Mouse (Mus musculus) 3134 (cell line): ENCODE results near the gene Arfrp1.

Experiments
- DNase-seq: peaks from one replicate; pipeline ENCODE4 v3.0.0-alpha.2; 2011; ENCODE audit warnings: low spot score; ENCODE audit not compliant: insufficient read length; ENCODE audit errors: extremely low read depth

Arfrp1 gene

GRCm38 (mm10) chr2:181378701-181379100 is 13.5 kb upstream of the Arfrp1 start:
- no peak for DNase-seq

- DNase-seq, result no peak
These were observed 12.0 kb upstream of the Arfrp1 start for GRCm38 (mm10) chr2:181377230-181377629.

GRCm38 (mm10) chr2:181375787-181376186 is 10.6 kb upstream of the Arfrp1 start:
- DNase-seq, result no peak

DNA sequence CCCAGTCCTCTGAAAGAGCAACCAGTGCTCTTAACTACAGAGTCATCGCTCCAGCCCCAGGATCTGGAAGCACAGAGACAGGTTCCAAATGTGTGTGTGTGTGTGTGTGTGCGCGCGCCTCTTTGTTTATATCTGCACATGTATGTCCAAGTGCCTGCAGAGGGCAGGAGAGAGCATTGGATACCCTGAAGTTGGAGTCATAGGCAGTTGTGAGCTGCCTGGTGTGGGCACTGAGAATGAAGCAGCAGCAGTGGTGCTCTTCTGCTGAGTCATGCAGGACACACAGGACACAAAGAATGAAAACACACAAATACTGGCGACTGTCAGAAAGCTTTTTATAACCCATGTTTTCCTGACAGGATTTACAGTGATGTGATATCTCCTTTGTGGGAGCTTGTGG is 4.8 kb upstream of the Arfrp1 start:
- DNase-seq, result no peak

DNA sequence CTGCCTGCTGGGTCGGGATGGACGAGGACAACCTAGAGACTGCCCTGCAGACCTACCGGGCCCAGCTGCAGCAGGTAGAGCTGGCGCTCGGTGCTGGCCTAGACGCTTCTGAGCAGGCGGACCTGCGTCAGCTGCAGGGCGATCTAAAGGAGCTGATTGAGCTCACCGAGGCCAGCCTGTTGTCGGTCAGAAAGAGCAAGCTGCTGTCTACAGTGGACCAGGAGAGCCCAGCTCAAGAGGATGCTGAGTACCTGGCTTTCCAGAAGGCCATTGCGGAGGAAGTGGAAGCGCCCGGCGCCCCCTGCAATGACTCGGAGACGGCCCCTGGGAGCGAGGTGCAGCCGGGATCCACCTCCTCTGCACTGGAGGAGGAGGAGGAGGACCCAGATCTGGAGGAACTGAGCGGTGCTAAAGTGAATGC is 461 bp upstream of the Arfrp1 start:
- no peak for DNase-seq

DNA sequence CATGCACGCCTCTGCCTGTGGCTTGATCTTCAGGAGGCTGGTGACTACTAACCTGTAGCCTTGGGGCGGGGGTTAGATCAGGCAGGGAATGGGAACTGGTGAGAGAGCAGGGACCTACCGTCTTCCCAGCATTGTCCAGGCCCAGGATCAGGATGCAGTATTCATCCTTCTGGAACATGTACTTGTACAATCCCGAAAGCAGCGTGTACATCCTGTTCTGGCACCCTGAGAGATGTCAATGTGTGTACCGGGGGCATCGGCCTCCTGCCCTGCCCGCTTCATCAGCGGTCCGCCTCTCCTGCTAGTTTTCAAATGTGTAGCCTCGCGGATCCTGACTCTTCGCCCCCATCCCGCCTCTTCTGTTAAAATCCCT is 731 bp downstream of the Arfrp1 start:
- no peak for DNase-seq

- DNase-seq, result no peak
These were observed 1.3 kb downstream of the Arfrp1 start for GRCm38 (mm10) chr2:181363946-181364345.

DNA sequence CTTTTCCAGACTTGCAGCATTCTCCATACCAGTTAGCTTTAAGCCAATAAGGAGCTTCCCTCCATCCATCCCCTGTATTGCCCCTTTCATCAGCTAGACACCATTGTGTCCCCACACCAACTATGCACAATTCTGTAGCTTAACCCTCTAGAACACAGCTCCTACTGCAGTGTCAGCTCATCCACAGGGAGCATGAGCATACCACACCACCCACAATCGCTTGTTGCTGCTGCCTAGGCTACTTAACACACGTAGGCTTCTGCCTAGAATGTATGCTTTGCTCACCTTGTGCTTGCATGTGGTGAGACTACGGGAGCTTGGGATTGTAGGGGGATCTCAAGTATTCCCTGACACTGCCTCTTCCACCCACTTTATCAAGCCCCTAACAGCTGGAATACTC is 8.4 kb downstream of the Arfrp1 start:
- DNase-seq, result no peak

GRCm38 (mm10) chr2:181342766-181343165 is 22.4 kb downstream of the Arfrp1 start:
- no peak for DNase-seq

GRCm38 (mm10) chr2:181340426-181340825 is 24.8 kb downstream of the Arfrp1 start:
- DNase-seq, result no peak

DNA sequence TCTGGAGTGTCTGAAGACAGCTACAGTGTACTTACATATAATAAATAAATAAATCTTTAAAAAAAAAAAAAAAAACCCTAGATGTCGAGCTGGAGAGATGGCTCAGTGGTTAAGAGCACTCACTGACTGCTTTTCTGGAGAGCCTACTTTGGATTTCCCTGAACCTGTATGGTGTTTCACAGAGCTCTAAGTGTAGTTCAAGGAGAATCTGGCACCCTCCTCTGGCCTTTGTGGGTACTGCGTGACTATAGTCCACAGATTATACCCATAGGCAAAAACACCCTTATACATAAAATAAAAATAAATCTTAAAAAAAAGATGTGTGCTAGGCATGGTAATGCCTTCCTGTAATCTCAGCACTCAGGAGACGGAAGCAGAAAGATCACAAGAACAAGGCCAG is 31.2 kb downstream of the Arfrp1 start:
- peak; percentile 21 for DNase-seq

DNA sequence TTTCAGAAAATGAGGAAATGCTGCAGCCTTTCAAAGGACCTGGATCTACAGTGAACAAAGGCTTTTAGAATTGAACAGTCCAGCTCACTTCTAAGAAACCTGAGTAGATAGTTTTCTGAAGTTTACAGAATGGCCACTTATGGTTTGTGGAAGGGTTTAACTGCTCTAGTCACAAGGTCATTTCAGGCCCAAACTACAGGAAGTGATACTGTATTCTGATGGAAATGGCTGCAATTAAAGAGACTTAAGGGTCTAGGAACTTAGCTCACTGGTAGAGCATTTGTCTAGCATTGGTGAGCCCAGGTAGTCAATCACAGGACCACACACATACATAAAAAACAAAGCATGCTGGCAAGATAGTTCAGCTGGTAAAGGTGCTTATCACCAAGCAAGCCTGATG is 32.7 kb downstream of the Arfrp1 start:
- no peak for DNase-seq

DNA sequence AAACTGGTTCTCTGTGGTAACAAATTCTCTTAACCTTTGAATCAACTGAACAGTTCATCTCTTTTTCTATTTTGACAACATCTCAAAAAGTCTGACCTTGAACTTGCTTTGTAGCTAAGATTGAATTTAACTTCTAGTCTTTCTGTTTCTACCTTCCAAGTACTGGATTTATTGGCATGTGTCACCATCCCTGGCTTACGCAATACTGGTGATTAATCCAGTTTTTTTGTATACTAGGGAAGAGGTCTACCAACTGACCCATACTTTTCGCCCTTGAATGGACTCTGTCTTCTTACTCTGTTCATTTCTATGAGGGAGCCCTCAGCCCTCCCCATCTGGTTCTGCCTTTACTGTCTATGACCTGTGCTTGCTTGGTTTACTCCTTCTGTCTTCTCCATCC is 39.1 kb downstream of the Arfrp1 start:
- DNase-seq, result peak; percentile 29

DNA sequence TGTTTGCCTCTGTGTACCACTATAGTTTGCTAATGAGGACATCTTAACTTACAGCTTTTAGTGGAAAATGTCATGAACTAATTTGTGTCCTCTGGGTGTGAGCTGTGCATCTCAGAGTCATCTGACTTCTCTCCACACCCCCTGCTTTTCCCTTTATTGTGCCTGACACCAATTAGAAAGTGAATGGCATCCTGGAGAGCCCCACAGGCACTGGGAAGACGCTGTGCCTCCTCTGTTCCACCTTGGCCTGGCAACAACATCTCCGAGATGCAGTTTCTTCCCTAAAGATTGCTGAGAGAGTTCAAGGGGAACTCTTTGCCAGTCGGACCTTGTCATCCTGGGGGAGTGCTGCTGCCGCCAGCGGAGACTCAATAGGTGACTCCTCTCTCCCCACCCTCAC is 43.1 kb downstream of the Arfrp1 start:
- no peak for DNase-seq

DNA sequence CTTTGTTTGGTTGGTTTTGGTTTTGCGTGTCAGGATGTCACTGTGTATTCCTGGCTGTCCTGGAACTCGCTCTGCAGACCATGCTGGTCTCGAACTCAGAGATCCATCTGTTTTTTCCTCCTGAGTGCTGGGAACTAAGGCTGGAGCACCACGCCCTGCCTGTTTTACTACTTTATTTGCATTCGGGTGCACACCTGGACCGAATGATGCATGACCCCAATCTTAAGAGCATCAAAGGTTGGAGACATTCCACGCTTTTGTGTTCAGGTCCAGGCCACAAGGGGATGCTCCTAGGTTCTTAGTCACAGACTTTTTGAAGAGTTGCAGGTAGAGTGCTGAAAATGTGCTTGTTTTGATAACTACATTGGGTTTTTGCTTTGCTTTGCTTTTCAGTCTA is 45.1 kb downstream of the Arfrp1 start:
- no peak for DNase-seq

GRCm38 (mm10) chr2:181319248-181320102 is 45.7 kb downstream of the Arfrp1 start, which contains the start of gene Rtel1:
Gene Rtel1 (plus strand): TSS chr2:181319739.
- DNase-seq, result peak; percentile 85

GRCm38 (mm10) chr2:181314080-181314810 is 51.0 kb downstream of the Arfrp1 start, which contains the start of gene Stmn3:
Gene Stmn3 (minus strand): TSS chr2:181314500.
- DNase-seq, result no peak

DNA sequence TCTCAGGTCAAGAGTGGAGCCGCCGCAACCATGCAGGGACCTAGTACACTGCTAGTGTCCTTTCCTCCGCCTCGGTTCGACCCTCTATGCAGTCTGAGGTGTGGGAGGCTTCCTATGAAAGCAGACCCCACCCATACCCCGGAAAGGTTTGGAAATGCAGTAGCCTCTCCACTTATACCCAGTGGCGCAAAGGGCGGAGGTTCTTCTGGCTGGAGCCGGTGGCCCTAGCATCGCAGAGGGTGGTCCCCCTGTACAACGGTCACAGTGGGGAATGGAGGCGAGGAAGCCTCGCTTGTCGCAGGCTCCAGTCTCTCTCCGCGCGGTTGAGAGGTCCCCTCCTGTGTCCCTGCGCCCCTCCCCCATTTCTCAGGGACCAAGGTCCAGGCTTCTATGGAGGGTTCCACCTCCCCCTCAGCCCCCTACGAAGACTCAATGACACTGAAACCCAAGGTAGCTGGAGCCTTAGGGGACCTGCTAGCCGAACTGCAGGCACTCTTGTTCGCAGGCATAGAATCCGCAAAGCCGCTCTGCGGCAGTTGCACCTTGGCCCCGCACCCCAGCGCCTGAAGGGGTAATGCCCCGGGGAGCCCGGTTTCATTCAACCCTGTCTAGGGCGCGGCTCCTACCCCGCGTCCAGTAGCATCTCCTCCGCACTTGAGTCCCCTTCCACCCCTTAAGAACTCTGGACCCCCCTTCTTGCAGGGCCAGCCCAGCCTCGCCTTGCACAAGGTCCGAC is 51.7 kb downstream of the Arfrp1 start:
- DNase-seq, result no peak

- no peak for DNase-seq
These were observed 52.2 kb downstream of the Arfrp1 start for GRCm38 (mm10) chr2:181313006-181313343.

DNA sequence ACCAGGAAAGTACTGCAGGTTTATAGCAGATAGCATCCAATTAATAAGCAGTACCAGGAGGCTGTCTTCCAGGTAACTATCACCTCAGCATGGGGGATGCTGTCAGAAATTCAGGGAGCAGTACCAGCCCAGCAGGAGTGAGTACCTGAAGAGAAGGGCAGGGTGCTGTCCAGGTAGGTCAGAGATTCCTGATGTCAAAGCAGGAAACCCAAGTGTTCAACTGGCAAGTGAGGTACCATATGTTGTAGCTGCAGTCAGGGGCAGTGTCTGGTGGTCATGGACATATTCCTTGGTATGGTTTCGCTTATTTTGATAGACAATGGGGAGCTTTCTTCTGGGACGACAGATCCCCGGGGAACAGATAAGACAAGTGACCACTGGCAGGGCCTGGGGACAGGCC is 52.8 kb downstream of the Arfrp1 start:
- no peak for DNase-seq
